Mouse (Mus musculus) WW6 (cell line): ENCODE measurements around the gene Rictor.
A peak's percentile ranks its signal among the peaks of the same experiment; 100 is the strongest.

Experiments used
- DNase-seq: peaks from one replicate; pipeline ENCODE4 v3.0.0-alpha.2; 2013; ENCODE audit warnings: low read depth, low spot score

Rictor gene

DNA sequence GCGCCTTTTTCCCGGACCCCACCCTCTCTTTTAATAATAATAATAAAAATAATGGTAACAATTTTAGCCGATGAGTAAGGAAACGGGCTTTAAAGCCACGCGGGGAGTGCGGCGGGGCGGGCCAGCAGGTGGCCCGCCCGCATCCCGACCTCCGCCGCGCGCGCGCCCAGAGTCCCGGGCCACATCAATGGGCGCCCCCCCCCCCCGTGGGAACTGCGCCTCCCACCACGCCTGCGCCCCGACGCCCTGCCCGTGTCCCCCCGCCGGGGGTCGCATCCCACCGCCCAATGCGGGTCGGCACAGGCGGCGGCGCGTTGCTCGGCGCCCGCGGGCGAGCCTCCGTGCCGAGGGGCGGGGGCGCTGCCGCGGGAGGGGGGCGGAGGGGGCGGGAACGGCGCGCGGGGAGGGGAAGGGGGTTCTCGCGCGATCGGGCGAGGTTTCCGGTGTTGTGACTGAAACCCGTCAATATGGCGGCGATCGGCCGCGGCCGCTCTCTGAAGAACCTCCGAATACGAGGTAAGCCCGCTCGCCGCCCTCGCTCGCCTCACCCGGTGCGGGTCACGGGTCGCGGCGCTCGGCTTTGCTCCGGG, at the start of gene Rictor:
TSS of gene Rictor (plus strand) at position 444 of the 590 bp plus-strand sequence.
- DNase-seq: peak; percentile 47

DNA sequence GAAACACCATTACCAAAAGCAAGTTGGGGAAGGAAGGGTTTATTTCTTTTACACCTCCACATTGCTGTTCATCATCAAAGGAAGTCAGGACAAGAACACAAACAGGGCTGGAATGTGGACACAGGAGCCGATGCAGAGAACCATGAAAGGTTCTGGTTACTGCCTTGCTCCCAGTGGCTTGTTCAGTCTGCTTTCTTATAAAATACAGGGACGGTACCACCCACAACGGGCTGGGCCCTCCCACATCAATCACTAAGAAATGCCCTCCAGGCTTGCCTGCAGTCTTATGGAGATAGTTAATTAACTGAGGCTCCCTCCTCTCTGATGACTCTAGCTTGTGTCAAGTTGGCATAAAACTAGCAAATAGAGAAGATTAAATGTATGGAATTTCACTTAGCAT, 46.2 kb upstream of the Rictor start:
- DNase-seq: no peak

- DNase-seq: no peak
Measured at GRCm38 (mm10) chr15:6663991-6664390, 44.2 kb upstream of the Rictor start.

GRCm38 (mm10) chr15:6666072-6666471, 42.1 kb upstream of the Rictor start:
- no peak for DNase-seq

GRCm38 (mm10) chr15:6668793-6669437, 39.3 kb upstream of the Rictor start:
- no peak for DNase-seq

- DNase-seq: no peak
Measured at GRCm38 (mm10) chr15:6678479-6678878, 29.7 kb upstream of the Rictor start.

GRCm38 (mm10) chr15:6702164-6702563, 6.0 kb upstream of the Rictor start:
- no peak for DNase-seq

DNA sequence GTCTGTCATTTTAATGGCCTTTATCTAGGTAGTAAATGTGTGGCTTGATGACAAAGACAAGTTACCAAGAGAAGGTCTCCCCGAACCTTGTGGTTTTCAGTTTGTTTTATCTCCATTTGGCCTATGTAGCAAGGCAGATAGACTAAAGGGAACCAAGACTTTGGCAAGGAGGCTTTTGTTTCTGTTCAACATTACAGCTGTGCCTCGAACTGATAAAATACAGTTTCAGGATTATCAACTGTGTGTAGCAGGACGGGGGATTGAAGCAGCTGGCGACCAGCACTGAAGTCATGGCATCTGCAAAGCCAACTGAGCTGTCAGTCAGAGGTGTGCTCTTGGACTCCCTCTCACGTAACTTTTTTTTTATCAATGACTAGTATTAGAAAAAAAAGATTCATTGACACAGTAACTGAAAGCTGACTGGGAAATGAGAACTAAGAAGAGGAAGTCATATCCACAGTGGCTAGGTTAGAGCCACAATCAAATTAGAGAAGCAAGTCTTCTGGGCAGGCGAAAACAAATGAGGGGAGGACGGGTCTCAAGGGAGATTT, 2.8 kb upstream of the Rictor start:
- no peak for DNase-seq

GRCm38 (mm10) chr15:6707551-6707935, 636 bp upstream of the Rictor start:
- DNase-seq: peak; percentile 42

- DNase-seq: no peak
Measured at GRCm38 (mm10) chr15:6708526-6709441, 605 bp downstream of the Rictor start.

GRCm38 (mm10) chr15:6709618-6710017, 1.4 kb downstream of the Rictor start:
- DNase-seq: no peak

- DNase-seq: no peak
Measured at GRCm38 (mm10) chr15:6710341-6710740, 2.2 kb downstream of the Rictor start.

- DNase-seq: no peak
Measured at GRCm38 (mm10) chr15:6711226-6711625, 3.0 kb downstream of the Rictor start.

- no peak for DNase-seq
Measured at GRCm38 (mm10) chr15:6714819-6715218, 6.6 kb downstream of the Rictor start.

DNA sequence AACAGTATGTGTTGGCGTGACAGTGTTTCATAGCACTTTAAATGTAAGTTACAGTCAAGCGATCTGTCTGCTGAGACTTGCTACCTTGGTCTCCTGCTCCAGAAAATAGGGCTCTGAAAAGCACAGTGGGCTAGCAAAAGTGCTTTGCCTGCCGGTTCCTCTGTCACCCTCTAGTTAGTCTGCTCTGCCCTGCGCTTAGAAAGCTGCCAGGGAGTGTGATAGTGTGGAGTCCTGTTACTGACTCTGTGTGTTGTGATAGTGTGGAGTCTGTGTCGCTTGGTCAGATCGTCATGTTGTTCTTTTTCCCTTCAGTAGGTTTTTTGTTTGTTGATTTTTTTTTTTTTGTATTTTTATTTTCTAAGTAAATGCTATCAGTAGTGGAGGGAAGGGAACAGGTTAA, 7.1 kb downstream of the Rictor start:
- DNase-seq: no peak

GRCm38 (mm10) chr15:6721385-6721784, 13.2 kb downstream of the Rictor start:
- no peak for DNase-seq

GRCm38 (mm10) chr15:6721802-6722201, 13.6 kb downstream of the Rictor start:
- no peak for DNase-seq

GRCm38 (mm10) chr15:6722405-6723176, 14.4 kb downstream of the Rictor start:
- no peak for DNase-seq

- DNase-seq: no peak
Measured at GRCm38 (mm10) chr15:6723338-6723737, 15.2 kb downstream of the Rictor start.

- DNase-seq: no peak
Measured at GRCm38 (mm10) chr15:6724442-6724841, 16.3 kb downstream of the Rictor start.

GRCm38 (mm10) chr15:6726130-6726808, 18.1 kb downstream of the Rictor start:
- no peak for DNase-seq
